Mouse (Mus musculus) midbrain, embryonic 15.5 days (tissue): Measurements from ENCODE around the gene Ubap2. TPM values are rescaled to one million over a fixed set of nuclear protein-coding genes. Genes with fewer than 3 reads are reported as not detected.

Source experiments
- ATAC-seq: fragments of 200-750 bp; cut with Nextera tagmentation; replicated peaks from 2 replicates; pipeline ENCODE4 v1.8.0; 2017; ENCODE audit warnings: moderate TSS enrichment
- H3K27ac ChIP-seq: fragments of 300-500 bp; sonication (generic); 2 replicates; pipeline ENCODE4 v1.5.1; 2015; ENCODE audit warnings: mild to moderate bottlenecking, inconsistent platforms
- H3K27me3 ChIP-seq: fragments of 300-500 bp; sonication (generic); replicated peaks from 2 replicates; pipeline ENCODE4 v1.6.1; 2015; ENCODE audit warnings: inconsistent platforms
- H3K36me3 ChIP-seq: fragments of 300-500 bp; sonication (generic); replicated peaks from 2 replicates; pipeline ENCODE4 v1.6.1; 2015; ENCODE audit warnings: inconsistent platforms
- H3K4me1 ChIP-seq: fragments of 300-500 bp; sonication (generic); 2 replicates; pipeline ENCODE4 v1.6.1; 2015; ENCODE audit warnings: inconsistent platforms
- H3K4me2 ChIP-seq: fragments of 300-500 bp; sonication (generic); 2 replicates; pipeline ENCODE4 v1.6.1; 2015; ENCODE audit warnings: inconsistent platforms, mild to moderate bottlenecking, moderate library complexity
- H3K4me3 ChIP-seq: fragments of 300-500 bp; sonication (generic); 2 replicates; pipeline ENCODE4 v1.5.1; 2015; ENCODE audit warnings: mild to moderate bottlenecking, inconsistent platforms
- H3K9ac ChIP-seq: fragments of 300-500 bp; sonication (generic); 2 replicates; pipeline ENCODE4 v1.6.1; 2015; ENCODE audit warnings: mild to moderate bottlenecking, inconsistent platforms
- H3K9me3 ChIP-seq: fragments of 300-500 bp; sonication (generic); 2 replicates; pipeline ENCODE4 v1.6.1; 2016; ENCODE audit warnings: inconsistent platforms
- WGBS: fragments of 180-500 bp; shearing (Covaris S2); methylation state at CpG from one replicate; pipeline ENCODE4 v1.1.7; 2015; ENCODE audit warnings: mixed read lengths; 5-methylcytosine and 5-hydroxymethylcytosine counted together
- polyA plus RNA-seq: library from polyadenylated mRNA; unstranded; fragments of >200 nt; fragmentation: Nextera tagmentation; extraction: Ambion mirVana; gene quantifications from 2 replicates; pipeline ENCODE4 v1.2.1, GENCODE M21; 2015

Gene Ubap2
- polyA plus RNA-seq, 1 experiment from 2014 or later: 61.8 TPM

- 95% methylated on average over 7 of the region's 7 CpGs for WGBS
- H3K4me3 ChIP-seq: no peak overlapping the region
- no peaks in the 10 kb centered on the region for H3K27me3 ChIP-seq
- H3K4me2 ChIP-seq: no peak overlapping the region
- no peaks in the 10 kb centered on the region for H3K4me1 ChIP-seq
- no peaks in the 10 kb centered on the region for H3K9me3 ChIP-seq
- H3K9ac ChIP-seq: no peak overlapping the region
- H3K36me3 ChIP-seq: no peaks in the 10 kb centered on the region
- H3K27ac ChIP-seq: no peak overlapping the region
- no peak for ATAC-seq
Observed at GRCm38 (mm10) chr4:41151186-41151585, 123.8 kb downstream of the Ubap2 start.

- H3K9me3 ChIP-seq: no peaks in the 10 kb centered on the region
- H3K27me3 ChIP-seq: no peaks in the 10 kb centered on the region
- WGBS: 72% methylated on average over 3 of the region's 3 CpGs
- no peak overlapping the region for H3K4me2 ChIP-seq
- no peaks in the 10 kb centered on the region for H3K4me1 ChIP-seq
- no peak overlapping the region for H3K4me3 ChIP-seq
- no peaks in the 10 kb centered on the region for H3K36me3 ChIP-seq
- H3K9ac ChIP-seq: no peak overlapping the region
- ATAC-seq: no peak
- H3K27ac ChIP-seq: no peak overlapping the region
Observed at GRCm38 (mm10) chr4:41149891-41150290, 125.1 kb downstream of the Ubap2 start.

Other genes with a start within 250 kb of the Ubap2 start
- gene Aqp7, start 227.0 kb downstream of the Ubap2 start, polyA plus RNA-seq: not detected in 2 replicates
- gene Aqp3, start 177.0 kb downstream of the Ubap2 start, polyA plus RNA-seq: 0.15 and 0.58 TPM in 2 replicates
- gene Nol6, start 150.7 kb downstream of the Ubap2 start, polyA plus RNA-seq: 40.9 and 41.1 TPM in 2 replicates
- gene Ube2r2, start 139.4 kb downstream of the Ubap2 start, polyA plus RNA-seq: 58.0 and 60.2 TPM in 2 replicates
- gene Dcaf12, start 39.7 kb upstream of the Ubap2 start, polyA plus RNA-seq: 82.3 TPM in 2 replicates
- 65.2 and 73.8 TPM in 2 replicates for gene Ubap1, start 73.9 kb upstream of the Ubap2 start, polyA plus RNA-seq
- 3.0 and 3.3 TPM in 2 replicates for gene Kif24, start 189.7 kb upstream of the Ubap2 start, polyA plus RNA-seq
- 65.1 and 66.3 TPM in 2 replicates for gene Nudt2, start 190.0 kb upstream of the Ubap2 start, polyA plus RNA-seq
- 6.3 and 8.9 TPM in 2 replicates for gene AI464131, start 227.9 kb upstream of the Ubap2 start, polyA plus RNA-seq
- 13.8 and 15.5 TPM in 2 replicates for gene 1110017D15Rik, start 242.2 kb upstream of the Ubap2 start, polyA plus RNA-seq